Mouse (Mus musculus): ENCODE data around the gene Sh3gl2.

DNA sequence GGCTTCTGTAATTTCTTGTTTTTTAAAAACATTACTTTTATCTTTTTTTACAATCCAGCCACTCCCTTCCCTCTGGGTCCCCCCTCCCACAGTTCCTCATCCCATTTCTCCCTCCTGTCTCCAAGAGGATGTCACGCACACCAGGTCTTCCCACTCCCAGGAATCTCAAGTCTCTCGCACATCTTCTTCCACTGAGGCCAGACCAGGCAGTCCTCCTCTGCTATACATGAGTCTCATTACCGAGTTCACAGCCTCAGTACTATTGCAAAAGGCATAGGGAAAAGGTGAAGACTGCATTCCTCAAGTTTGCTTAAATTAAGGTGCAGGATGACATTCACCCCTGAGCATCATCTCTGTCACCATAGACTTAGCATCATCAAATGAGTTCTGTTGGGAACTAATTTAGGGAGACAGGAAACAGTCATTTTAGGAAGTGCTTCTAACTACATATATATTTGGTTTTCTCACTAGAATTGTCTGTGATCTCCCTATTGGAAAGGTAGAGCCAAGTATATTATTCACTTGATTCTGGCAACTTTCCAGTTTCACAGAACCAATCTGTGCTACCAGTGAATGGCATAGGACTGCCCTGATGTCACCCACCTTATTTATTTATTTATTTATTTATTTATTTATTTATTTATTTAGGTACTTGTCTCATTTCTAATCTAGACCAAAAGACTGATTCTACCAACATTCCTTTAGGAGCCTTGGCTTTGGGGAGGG is 1.9 kb downstream of the Sh3gl2 start:
- TF ChIP-seq CTCF (IDR thresholded peaks at IDR 0.05; ENCODE audit: control insufficient read depth, insufficient read depth, insufficient read length), result no peak
- TF ChIP-seq MAX (IDR thresholded peaks at IDR 0.05), result no peak
- no peak for TF ChIP-seq USF1 (IDR thresholded peaks at IDR 0.05; ENCODE audit: low read depth)
- no peak for TF ChIP-seq MYOG (IDR thresholded peaks at IDR 0.05; ENCODE audit: control insufficient read depth, extremely low read depth, insufficient read length)
- no peak for TF ChIP-seq MYOD1 (IDR thresholded peaks at IDR 0.05; ENCODE audit: control insufficient read depth, insufficient read length, low read depth)
- TF ChIP-seq FOSL1 (IDR thresholded peaks at IDR 0.05; ENCODE audit: insufficient read depth, low read length, poor library complexity, severe bottlenecking), result no peak
- no peak for TF ChIP-seq CEBPB (IDR thresholded peaks at IDR 0.05; ENCODE audit: low read depth)

Measured in C2C12 (cell line).